Mouse (Mus musculus) midbrain, postnatal 0 days (tissue): Measurements from ENCODE around the gene Cd68. TPM values are rescaled to one million over a fixed set of nuclear protein-coding genes. Genes with fewer than 3 reads are reported as not detected.

Experiments
- ATAC-seq: fragments of 200-750 bp; cut with Nextera tagmentation; 2 replicates; pipeline ENCODE4 v1.8.0; 2017; ENCODE audit warnings: moderate number of reproducible peaks, mild to moderate bottlenecking, moderate TSS enrichment, moderate library complexity; ENCODE audit not compliant: low FRiP score
- DNase-seq: peaks from one replicate; pipeline ENCODE4 v3.0.0-alpha.2; 2015; ENCODE audit warnings: low spot score
- H3K27ac ChIP-seq: fragments of 300-500 bp; sonication (generic); 2 replicates; pipeline ENCODE4 v1.5.1; 2014; ENCODE audit warnings: low read depth, mild to moderate bottlenecking, low read length, mixed read lengths
- H3K27me3 ChIP-seq: fragments of 300-500 bp; sonication (generic); 2 replicates; pipeline ENCODE4 v1.6.1; 2014; ENCODE audit warnings: low read length, control low read depth, mixed read lengths; ENCODE audit not compliant: insufficient read depth
- H3K36me3 ChIP-seq: fragments of 300-500 bp; sonication (generic); 2 replicates; pipeline ENCODE4 v1.6.1; 2014; ENCODE audit warnings: low read length, control low read depth, mixed read lengths; ENCODE audit not compliant: insufficient read depth
- H3K4me1 ChIP-seq: fragments of 300-500 bp; sonication (generic); 2 replicates; pipeline ENCODE4 v1.6.1; 2014; ENCODE audit warnings: mild to moderate bottlenecking, control low read depth, antibody characterized with exemption, low read length, mixed read lengths; ENCODE audit not compliant: insufficient read depth
- H3K4me2 ChIP-seq: fragments of 300-500 bp; sonication (generic); 2 replicates; pipeline ENCODE4 v1.6.1; 2014; ENCODE audit warnings: low read depth, mild to moderate bottlenecking, low read length, mixed read lengths; ENCODE audit not compliant: poor library complexity, severe bottlenecking
- H3K4me3 ChIP-seq: fragments of 300-500 bp; sonication (generic); 2 replicates; pipeline ENCODE4 v1.5.1; 2014; ENCODE audit warnings: low read depth, mild to moderate bottlenecking, low read length, moderate library complexity
- H3K9ac ChIP-seq: fragments of 300-500 bp; sonication (generic); replicated peaks from 2 replicates; pipeline ENCODE4 v1.6.1; 2014; ENCODE audit warnings: mild to moderate bottlenecking, low read length, moderate library complexity, mixed read lengths; ENCODE audit not compliant: poor library complexity, severe bottlenecking
- H3K9me3 ChIP-seq: fragments of 300-500 bp; sonication (generic); 2 replicates; pipeline ENCODE4 v1.6.1; 2016; ENCODE audit warnings: low read length, control low read depth
- CTCF ChIP-seq: IDR thresholded peaks from 2 replicates; pipeline ENCODE4 v1.5.1; 2016; ENCODE audit warnings: antibody characterized with exemption, mild to moderate bottlenecking
- WGBS: fragments of 180-500 bp; shearing (Covaris S2); extraction: QIAGEN DNeasy Blood & Tissue Kit; methylation state at CpG from one replicate; pipeline ENCODE4 v1.1.7; 2014; 5-methylcytosine and 5-hydroxymethylcytosine counted together
- polyA plus RNA-seq: library from polyadenylated mRNA; unstranded; fragments of >200 nt; fragmentation: Nextera tagmentation; extraction: Ambion mirVana; gene quantifications from 2 replicates; pipeline ENCODE4 v1.2.1, GENCODE M21; 2015
- total RNA-seq: library from RNA; depleted of rRNA; stranded (reverse); fragments of >200 nt; gene quantifications from 2 replicates; pipeline ENCODE4 v1.2.3, GENCODE M21; 2014

Cd68 gene
- total and polyA plus RNA-seq, 2 experiments from 2014 or later: 10.3 to 11.0 TPM

- Histone ChIP-seq H3K9ac (no peak overlapping the region), H3K9me3 (no peaks in the 10 kb centered on the region), H3K4me3 (no peak overlapping the region), H3K4me2 (no peak overlapping the region), H3K27ac (no peak overlapping the region), H3K4me1 (peaks cover 5% of the 10 kb centered on the region; the same call in 1 of the 2 replicates), H3K27me3 (no peaks in the 10 kb centered on the region), H3K36me3 (no peaks in the 10 kb centered on the region)
- 74% methylated on average over 5 of the region's 5 CpGs for WGBS
- peak; percentile 37 for TF ChIP-seq CTCF
- DNase-seq (no peak), ATAC-seq (no peak)
These were observed 32.6 kb upstream of the Cd68 start for GRCm38 (mm10) chr11:69698574-69698973.

GRCm38 (mm10) chr11:69697396-69697795 is 31.4 kb upstream of the Cd68 start:
- Histone ChIP-seq H3K4me2 (no peak overlapping the region), H3K27ac (no peak overlapping the region), H3K27me3 (no peaks in the 10 kb centered on the region), H3K4me3 (no peak overlapping the region), H3K4me1 (peaks cover 5% of the 10 kb centered on the region; the same call in 1 of the 2 replicates), H3K9ac (no peak overlapping the region), H3K36me3 (no peaks in the 10 kb centered on the region), H3K9me3 (no peaks in the 10 kb centered on the region)
- 89% methylated on average over 3 of the region's 3 CpGs for WGBS
- TF ChIP-seq CTCF: no peak
- ATAC-seq (no peak), DNase-seq (no peak)

DNA sequence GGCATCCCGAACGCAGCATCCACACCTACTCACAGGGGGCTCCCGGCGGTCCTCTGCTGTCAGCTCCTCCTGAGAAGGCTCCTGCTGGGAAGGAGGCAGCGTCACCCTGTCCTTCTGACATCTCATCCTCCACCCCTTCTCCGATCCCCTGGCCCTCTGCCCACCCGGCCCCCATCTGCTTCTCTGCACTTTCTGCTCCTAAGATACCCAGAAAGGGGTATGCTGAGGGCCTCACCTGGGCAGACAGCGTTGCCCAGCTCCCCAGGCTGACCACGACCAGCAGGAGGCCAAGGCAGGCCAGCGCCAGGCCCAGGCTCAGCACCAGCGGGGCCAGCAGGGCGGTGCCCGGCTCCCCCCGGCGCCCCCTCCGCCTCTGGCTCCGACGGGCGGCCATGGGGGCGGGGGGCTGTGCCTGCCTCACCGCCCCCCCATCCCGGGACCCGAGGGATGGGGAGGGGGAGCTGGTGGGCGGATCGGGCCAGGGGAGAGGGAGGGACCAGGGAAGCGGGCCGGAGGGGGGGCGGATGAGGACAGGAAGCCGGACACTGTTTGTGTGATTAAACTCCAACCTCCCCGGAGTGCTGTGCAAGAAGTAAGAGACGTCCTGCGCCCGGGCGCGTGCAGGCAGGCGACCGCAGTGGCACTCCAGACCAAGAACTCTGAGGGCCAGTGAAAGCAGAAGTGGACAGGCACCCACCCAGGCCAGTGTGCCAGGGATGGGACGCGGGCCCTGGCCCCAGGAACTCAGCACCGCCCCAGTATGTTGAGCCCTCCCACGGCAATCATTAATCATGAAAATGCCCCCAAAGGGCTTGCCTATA is 29.6 kb upstream of the Cd68 start, which contains the start of the genes Tnfsf12 and Tnfsfm13:
Tnfsf12 (minus strand) TSS at position 489 of the 821 bp plus-strand sequence.
Tnfsfm13 (minus strand) TSS at position 738 of the 821 bp plus-strand sequence.
- Histone ChIP-seq H3K27ac (0 out of 2 replicates have a peak within 1 kb of the TSS, but pooled peaks have one; percentile 3), H3K4me2 (peak within 1 kb of the TSS; percentile 97), H3K4me3 (peak within 1 kb of the TSS; percentile 45), H3K36me3 (no peaks in the 10 kb centered on the region), H3K27me3 (no peaks in the 10 kb centered on the region), H3K4me1 (peaks cover 5% of the 10 kb centered on the region; the same call in 1 of the 2 replicates), H3K9me3 (no peaks in the 10 kb centered on the region), H3K9ac (peak within 1 kb of the TSS; percentile 73)
- DNase-seq (peak; percentile 20), ATAC-seq (peak; percentile 56; the same call in 1 of the 2 replicates)
- peak; percentile 27; the same call in 1 of the 2 replicates for TF ChIP-seq CTCF
- WGBS: 2% methylated on average over 35 of the region's 41 CpGs

GRCm38 (mm10) chr11:69695046-69695360 is 29.1 kb upstream of the Cd68 start:
- Histone ChIP-seq H3K4me3 (peak overlapping the region; percentile 45; the same call in 1 of the 2 replicates), H3K9me3 (no peaks in the 10 kb centered on the region), H3K27ac (no peak overlapping the region), H3K9ac (peak overlapping the region; percentile 73), H3K4me2 (peak overlapping the region; percentile 97), H3K4me1 (peaks cover 5% of the 10 kb centered on the region; the same call in 1 of the 2 replicates), H3K27me3 (no peaks in the 10 kb centered on the region), H3K36me3 (no peaks in the 10 kb centered on the region)
- no peak for TF ChIP-seq CTCF
- ATAC-seq (no peak), DNase-seq (no peak)
- WGBS: 24% methylated on average over 6 of the region's 6 CpGs

GRCm38 (mm10) chr11:69693421-69693965 is 27.5 kb upstream of the Cd68 start:
- no peak for TF ChIP-seq CTCF
- Histone ChIP-seq H3K36me3 (no peaks in the 10 kb centered on the region), H3K9me3 (no peaks in the 10 kb centered on the region), H3K27ac (no peak overlapping the region), H3K4me1 (peaks cover 5% of the 10 kb centered on the region; the same call in 1 of the 2 replicates), H3K9ac (no peak overlapping the region), H3K4me2 (no peak overlapping the region), H3K4me3 (no peak overlapping the region), H3K27me3 (no peaks in the 10 kb centered on the region)
- WGBS: 50% methylated on average over 11 of the region's 11 CpGs
- no peak for ATAC-seq
- DNase-seq: no peak

DNA sequence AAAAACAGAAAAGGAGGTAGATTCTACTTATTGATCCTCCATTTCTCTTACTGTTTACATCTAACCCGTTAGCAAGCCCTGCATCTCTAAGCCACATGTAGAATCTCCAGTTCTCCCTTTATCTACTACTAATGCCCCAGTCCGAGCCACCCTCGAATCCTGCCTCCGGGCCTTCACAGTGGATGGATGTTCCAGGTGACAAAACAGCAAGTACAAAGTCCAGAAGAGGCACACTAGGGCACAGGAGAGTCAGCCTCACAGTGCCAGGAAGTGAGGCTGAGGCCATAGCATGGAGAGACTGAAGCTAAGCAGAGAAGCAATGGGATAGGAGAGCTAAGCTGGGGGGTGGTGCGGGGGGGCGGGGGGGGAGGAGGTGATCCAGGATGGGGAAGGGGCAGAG is 26.9 kb upstream of the Cd68 start:
- WGBS: 94% methylated on average over 6 of the region's 6 CpGs
- H3K9ac ChIP-seq: no peak overlapping the region
- ATAC-seq (no peak), DNase-seq (no peak)
- H3K27ac ChIP-seq: no peak overlapping the region
- H3K4me2 ChIP-seq: no peak overlapping the region
- no peak overlapping the region for H3K4me3 ChIP-seq
- H3K9me3 ChIP-seq: no peaks in the 10 kb centered on the region
- H3K4me1 ChIP-seq: peaks cover 5% of the 10 kb centered on the region; the same call in 1 of the 2 replicates
- H3K27me3 ChIP-seq: no peaks in the 10 kb centered on the region
- H3K36me3 ChIP-seq: no peaks in the 10 kb centered on the region
- TF ChIP-seq CTCF: no peak
